ENCODE assay signal across 26 mouse cellular contexts in genomic region chr14:59051478-59051879, GRCm38 (mm10).
DNase-seq lines count a peak whose midpoint lies in the region; ATAC-seq and TF ChIP-seq lines count a peak whose summit lies in the region.
"Had no signal": no experiment of that assay in that cellular context is flagged by ENCODE, and none has a peak within 500 bp of the region (broad histone marks: within the 10 kb centered on the region; RNA-seq: fewer than 3 reads in every experiment).

No protein-coding gene starts in this region.

- no peak overlapping the region for H3K27ac ChIP-seq in heart, adult 2 months
- H3K27ac ChIP-seq: embryonic facial prominence, embryonic 13.5 days; heart, embryonic 13.5 days; hindbrain, postnatal 0 days; left cerebral cortex, adult 2 months; midbrain, embryonic 10.5 days; neural tube, embryonic 15.5 days had no signal

- H3K4me3 ChIP-seq in heart, adult 2 months, result no peak overlapping the region
- H3K4me3 ChIP-seq: embryonic facial prominence, embryonic 13.5 days; heart, embryonic 13.5 days; left cerebral cortex, adult 2 months; midbrain, embryonic 10.5 days; neural tube, embryonic 15.5 days had no signal

- no peak overlapping the region for H3K9ac ChIP-seq in heart, adult 2 months (ENCODE audit: low read depth, low read length)
- H3K9ac ChIP-seq: embryonic facial prominence, embryonic 13.5 days; heart, embryonic 13.5 days; neural tube, embryonic 15.5 days had no signal

- no peaks in the 10 kb centered on the region; the same call in 1 of the 2 replicates for H3K4me1 ChIP-seq in heart, adult 2 months (ENCODE audit: control insufficient read depth, insufficient read depth, low read length)
- H3K4me1 ChIP-seq: embryonic facial prominence, embryonic 13.5 days; heart, embryonic 13.5 days had no signal

- no peak for TF ChIP-seq CTCF in heart, adult 2 months (IDR thresholded peaks at IDR 0.05)

- ATAC-seq in CD4-positive, CD25-positive, alpha-beta regulatory T cell, adult 4 months, result peak; percentile 71
- peak; percentile 80 for ATAC-seq in inflammation-experienced regulatory T-cells, adult 6 months
- ATAC-seq: activated CD4-positive, CD25-positive, alpha-beta regulatory T cell, adult 4 months; hindbrain, postnatal 0 days; midbrain, embryonic 16.5 days had no signal

- no peak for TF ChIP-seq POLR2A in heart, adult 2 months (IDR thresholded peaks at IDR 0.05; ENCODE audit: insufficient read depth, low read depth, low read length)

- intact Hi-C loops in heart, adult 2 months (cut with DNase I), result no loop called here

- H3K79me2 ChIP-seq in heart, adult 2 months (replicated peaks; ENCODE audit: control insufficient read depth, insufficient read depth, low read length), result no peaks in the 10 kb centered on the region

- no peak for TF ChIP-seq EP300 in heart, adult 2 months (IDR thresholded peaks at IDR 0.05; ENCODE audit: insufficient read depth, low read depth, low read length)

- H3K36me3 ChIP-seq in heart, adult 2 months (ENCODE audit: control insufficient read depth, insufficient read depth, low read length), result no peaks in the 10 kb centered on the region
- H3K36me3 ChIP-seq: embryonic facial prominence, embryonic 13.5 days; heart, embryonic 13.5 days; midbrain, embryonic 10.5 days; neural tube, embryonic 15.5 days had no signal

- DNase-seq in 416B (ENCODE audit: low read depth), result peak; percentile 14
- peak; percentile 31 for DNase-seq in R1 (ENCODE audit: low read depth, low spot score)
- no peak for DNase-seq in spleen, adult 12 weeks (ENCODE audit: low spot score)
- no peak for DNase-seq in adrenal gland, postnatal 4 days (ENCODE audit: low spot score in 2 of 2)
- DNase-seq in heart, adult 2 months, result no peak
- DNase-seq: adrenal gland, postnatal 14 days; cerebellum, adult 11 months; cerebellum, postnatal 14 days; gastrocnemius, postnatal 25 days; heart, adult 18-20 months; heart, postnatal 14 days; kidney, adult 2 months; kidney, postnatal 10 days; left cerebral cortex, postnatal 4 days; liver; lung, postnatal 4 days had no signal

- H3K27me3 ChIP-seq in heart, adult 2 months (ENCODE audit: control insufficient read depth, insufficient read depth, low read length), result no peaks in the 10 kb centered on the region
- H3K27me3 ChIP-seq: embryonic facial prominence, embryonic 13.5 days; heart, embryonic 13.5 days; neural tube, embryonic 15.5 days had no signal

- 36% methylated on average over 6 of the region's 6 CpGs for WGBS in heart, adult 2 months

Comparison
In these comparisons a context has a peak if more than half of its experiments do, and no peak if none do; other contexts are left out.
1. DNase-seq: peak in 416B (single experiment) and R1 (single experiment); none in spleen, adult 12 weeks (single experiment), adrenal gland, postnatal 4 days (0 of 2) and heart, adult 2 months (0 of 2).